Mouse (Mus musculus) adipose tissue, adult 10 weeks (tissue): Measurements from ENCODE around the gene Gxylt2. TPM values are rescaled to one million over a fixed set of nuclear protein-coding genes. Genes with fewer than 3 reads are reported as not detected.

ENCODE experiments used
- polyA plus RNA-seq: library from polyadenylated mRNA; stranded (reverse); fragments of 350-450 nt; fragmentation: Illumina TruSeq; extraction: RNeasy Lipid Tissue Mini Kit (QIAGEN cat#74804); gene quantifications from one replicate; pipeline ENCODE4 v1.2.3, GENCODE M21; 2014; ENCODE audit warnings: low read depth, low replicate concordance

Gxylt2 gene
- 3.6 TPM for polyA plus RNA-seq

DNA sequence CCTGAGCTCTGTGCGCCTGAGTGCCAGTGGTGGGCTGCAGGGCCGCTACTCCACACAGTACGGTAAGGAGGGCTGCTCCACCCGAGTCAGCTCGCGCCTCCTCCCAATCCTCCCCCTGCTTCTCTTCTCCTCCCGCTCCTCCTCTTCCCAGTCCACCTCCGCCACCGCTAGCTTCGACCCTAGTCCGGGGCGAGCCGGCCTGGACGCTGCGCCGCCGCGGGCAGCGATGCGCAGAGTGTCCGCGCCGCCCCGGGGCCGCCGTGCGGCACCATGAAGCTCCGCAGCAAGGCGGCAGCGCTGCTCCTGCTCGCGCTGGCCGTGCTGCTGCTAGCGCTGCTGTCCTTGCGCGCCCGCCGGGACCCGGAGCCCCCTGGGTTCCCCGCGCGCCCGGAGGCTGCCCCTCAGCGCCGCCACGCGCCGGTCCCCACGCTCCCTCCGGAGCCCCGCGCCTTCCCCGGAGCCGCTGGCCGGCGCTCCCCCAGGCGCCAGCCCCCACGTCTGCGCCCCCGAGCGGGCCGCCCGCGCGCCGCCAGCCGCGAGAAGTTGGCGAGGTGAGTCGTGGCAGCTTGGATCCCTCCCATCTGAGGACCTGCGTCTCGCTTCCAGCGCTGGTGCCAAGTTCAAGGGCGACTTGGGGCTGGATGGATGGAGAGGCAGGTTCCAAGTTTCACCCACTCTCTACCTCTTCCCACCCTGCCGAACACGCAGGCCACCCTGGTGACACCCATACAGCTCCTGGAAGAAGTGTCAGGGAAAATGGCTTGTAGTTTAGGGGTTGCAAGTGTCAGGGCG is at the start of gene Gxylt2:
Gxylt2 (plus strand) TSS at position 161 of the 792 bp plus-strand sequence.

DNA sequence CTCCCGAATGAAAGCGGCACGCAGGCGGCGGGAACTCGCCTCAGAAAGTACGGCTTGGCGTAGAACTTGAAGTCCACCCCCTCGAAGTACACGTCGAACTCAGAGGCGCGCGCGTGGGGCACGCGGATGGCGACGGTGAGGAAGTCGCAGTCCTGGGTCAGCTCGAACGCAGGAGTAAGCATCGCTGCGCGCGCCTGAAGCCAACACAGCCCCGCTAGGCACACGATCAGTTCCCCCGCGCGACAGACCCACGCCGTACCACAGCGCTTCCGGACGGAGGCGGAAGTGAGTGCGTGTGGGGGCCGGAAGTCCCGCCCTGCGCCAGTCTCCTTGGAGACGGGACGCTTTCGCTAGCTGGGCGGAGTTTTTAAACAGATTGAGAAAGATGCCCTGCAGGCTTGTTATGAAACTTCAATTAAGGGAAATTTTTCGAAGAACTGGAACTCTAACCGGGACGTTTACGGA is 33.6 kb upstream of the Gxylt2 start, which contains the start of gene Shq1:
Shq1 (minus strand) TSS at position 278 of the 465 bp plus-strand sequence.

DNA sequence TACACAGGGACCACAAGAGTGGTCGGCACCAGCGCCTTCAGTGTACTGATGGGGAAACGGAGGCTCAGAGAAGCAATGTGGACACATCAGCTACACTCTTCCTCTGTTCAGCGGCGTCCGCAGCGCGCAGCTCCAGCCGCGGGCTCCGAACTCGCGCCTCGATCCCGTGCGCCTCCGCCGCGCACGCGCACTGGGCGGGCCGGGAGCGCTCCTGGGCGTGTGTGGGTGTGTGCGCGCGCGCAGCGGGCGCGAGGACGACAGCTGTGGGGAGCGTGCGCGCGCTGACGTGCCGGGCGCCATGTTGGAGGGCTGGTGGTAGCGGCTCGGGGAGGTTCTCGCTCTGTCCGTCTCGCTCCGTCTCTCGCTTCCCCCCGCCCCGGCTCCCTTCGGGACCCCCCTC is 128.8 kb downstream of the Gxylt2 start, which contains the start of gene Ppp4r2:
Ppp4r2 (plus strand) TSS at position 268 of the 400 bp plus-strand sequence.

Other genes starting within 250 kb of the Gxylt2 start
- 5.2 TPM for gene Shq1, start 33.6 kb upstream of the Gxylt2 start, polyA plus RNA-seq
- 71.6 TPM for gene Ppp4r2, start 128.9 kb downstream of the Gxylt2 start, polyA plus RNA-seq